Mouse (Mus musculus) heart, adult 2 months (tissue): ENCODE measurements around the gene Nr1h4. TPM values are rescaled to one million over a fixed set of nuclear protein-coding genes. Genes with fewer than 3 reads are reported as not detected.
A peak's percentile ranks its signal among the peaks of the same experiment; 100 is the strongest.

Experiments
- DNase-seq, 2 experiments: peaks; one replicate each; pipeline ENCODE4 v3.0.0; 2021
- H3K27ac ChIP-seq: fragments of 200-600 bp; 2 replicates; pipeline ENCODE4 v1.8.1; 2022
- H3K27me3 ChIP-seq: fragments of 200-500 bp; 2 replicates; pipeline ENCODE4 v1.6.1; 2012; ENCODE audit warnings: mild to moderate bottlenecking, low read length, inconsistent platforms, mixed read lengths; ENCODE audit not compliant: control insufficient read depth, insufficient read depth
- H3K36me3 ChIP-seq: fragments of 200-500 bp; 2 replicates; pipeline ENCODE4 v1.6.1; 2012; ENCODE audit warnings: low read length, inconsistent platforms; ENCODE audit not compliant: control insufficient read depth, insufficient read depth
- H3K4me1 ChIP-seq: fragments of 200-500 bp; 2 replicates; pipeline ENCODE4 v1.6.1; 2011; ENCODE audit warnings: low read length; ENCODE audit not compliant: control insufficient read depth, insufficient read depth
- H3K4me3 ChIP-seq: fragments of 200-600 bp; 2 replicates; pipeline ENCODE4 v1.8.1; 2022
- H3K79me2 ChIP-seq: fragments of 200-500 bp; replicated peaks from 2 replicates; pipeline ENCODE4 v1.6.1; 2012; ENCODE audit warnings: mild to moderate bottlenecking, inconsistent platforms, low read length, moderate library complexity, mixed read lengths; ENCODE audit not compliant: control insufficient read depth, insufficient read depth
- H3K9ac ChIP-seq: fragments of 200-500 bp; 2 replicates; pipeline ENCODE4 v1.6.1; 2012; ENCODE audit warnings: low read depth, mild to moderate bottlenecking, control low read depth, inconsistent platforms, low read length, mixed read lengths
- CTCF ChIP-seq: fragments of 200-600 bp; IDR thresholded peaks from 2 replicates; pipeline ENCODE4 v1.8.1; 2022; ENCODE audit warnings: antibody characterized with exemption, mild to moderate bottlenecking, moderate library complexity
- EP300 ChIP-seq: fragments of 200-500 bp; IDR thresholded peaks from 2 replicates; pipeline ENCODE4 v1.6.1; 2011; ENCODE audit warnings: low read depth, low read length, control low read depth; ENCODE audit not compliant: insufficient read depth
- POLR2A ChIP-seq: fragments of 200-500 bp; IDR thresholded peaks from 2 replicates; pipeline ENCODE4 v1.6.1; 2011; ENCODE audit warnings: mild to moderate bottlenecking, low read depth, low read length, control low read depth; ENCODE audit not compliant: insufficient read depth
- WGBS: fragments of 180-500 bp; shearing (Covaris S2); methylation state at CpG from one replicate; pipeline ENCODE4 v1.1.7; 2018; 5-methylcytosine and 5-hydroxymethylcytosine counted together
- intact Hi-C: fragments of 180-260 bp; cut with DNase I; formaldehyde crosslinking; loops from one replicate; pipeline ENCODE4 v1.15.1; 2025
- polyA plus RNA-seq: library from polyadenylated mRNA; depleted of rRNA; stranded (reverse); fragments of >200 nt; gene quantifications from 2 replicates; pipeline ENCODE4 v1.2.3, GENCODE M21; 2012
- total RNA-seq, 2 experiments: library from RNA; stranded (reverse); gene quantifications; 2 replicates each; pipeline ENCODE4 v1.2.3; 2021

Gene Nr1h4
- total and polyA plus RNA-seq, 3 experiments = 0.20 to 0.48 (median 0.23) TPM

GRCm38 (mm10) chr10:89441961-89442360, 91.4 kb downstream of the Nr1h4 start:
- TF ChIP-seq EP300 = no peak
- no peak for TF ChIP-seq CTCF
- no peak for TF ChIP-seq POLR2A
- DNase-seq = no peak
- no peaks in the 10 kb centered on the region for H3K27me3 ChIP-seq
- 97% methylated on average over 3 of the region's 3 CpGs for WGBS
- H3K79me2 ChIP-seq = no peaks in the 10 kb centered on the region
- no peak overlapping the region for H3K9ac ChIP-seq
- H3K36me3 ChIP-seq = no peaks in the 10 kb centered on the region
- no peak overlapping the region for H3K4me3 ChIP-seq
- intact Hi-C loops = no loop called here
- H3K27ac ChIP-seq = no peak overlapping the region
- H3K4me1 ChIP-seq = peaks cover 2% of the 10 kb centered on the region; the same call in 1 of the 2 replicates

DNA sequence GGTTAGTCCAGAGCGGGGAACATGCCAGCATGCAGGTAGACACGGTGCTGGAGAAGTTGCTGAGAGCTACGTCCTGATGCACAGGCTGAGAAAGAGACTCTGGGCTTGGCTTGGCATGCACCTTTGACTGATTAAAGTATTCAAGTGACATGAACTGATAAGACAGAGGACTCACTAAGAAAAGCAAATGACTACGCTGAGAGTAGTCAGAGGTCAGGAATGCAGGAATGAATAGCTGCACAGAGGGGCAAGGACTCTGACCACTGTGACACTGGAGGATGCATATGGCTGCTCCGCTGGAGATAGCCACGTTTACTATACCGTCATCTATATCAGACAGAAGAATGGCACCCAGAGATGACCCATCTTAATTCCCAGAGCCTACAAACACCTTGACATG, 94.0 kb downstream of the Nr1h4 start:
- Histone ChIP-seq H3K4me3 (no peak overlapping the region), H3K27ac (no peak overlapping the region), H3K4me1 (peaks cover 2% of the 10 kb centered on the region; the same call in 1 of the 2 replicates), H3K79me2 (no peaks in the 10 kb centered on the region), H3K9ac (no peak overlapping the region), H3K27me3 (no peaks in the 10 kb centered on the region), H3K36me3 (no peaks in the 10 kb centered on the region)
- 60% methylated on average over 7 of the region's 7 CpGs for WGBS
- intact Hi-C loops = no loop called here
- no peak for TF ChIP-seq POLR2A
- no peak for TF ChIP-seq CTCF
- TF ChIP-seq EP300 = no peak
- no peak for DNase-seq

- intact Hi-C loops = no loop called here
- H3K27me3 ChIP-seq = no peaks in the 10 kb centered on the region
- DNase-seq = peak in 1 of 2 experiments; percentile 26
- no peaks in the 10 kb centered on the region for H3K79me2 ChIP-seq
- no peak for TF ChIP-seq CTCF
- TF ChIP-seq POLR2A = no peak
- TF ChIP-seq EP300 = no peak
- H3K27ac ChIP-seq = no peak overlapping the region
- H3K4me1 ChIP-seq = peaks cover 2% of the 10 kb centered on the region; the same call in 1 of the 2 replicates
- H3K9ac ChIP-seq = no peak overlapping the region
- WGBS = 46% methylated on average over 12 of the region's 12 CpGs
- H3K36me3 ChIP-seq = no peaks in the 10 kb centered on the region
- no peak overlapping the region for H3K4me3 ChIP-seq
Observed at GRCm38 (mm10) chr10:89437996-89438395, 95.4 kb downstream of the Nr1h4 start.

- Histone ChIP-seq H3K9ac (no peak overlapping the region), H3K4me1 (peaks cover under 1% of the 10 kb centered on the region; the same call in 1 of the 2 replicates), H3K4me3 (no peak overlapping the region), H3K27me3 (no peaks in the 10 kb centered on the region), H3K79me2 (no peaks in the 10 kb centered on the region), H3K27ac (no peak overlapping the region), H3K36me3 (no peaks in the 10 kb centered on the region)
- no peak for DNase-seq
- intact Hi-C loops = no loop called here
- TF ChIP-seq POLR2A (no peak), EP300 (no peak), CTCF (no peak)
- WGBS = 81% methylated on average over 9 of the region's 9 CpGs
Observed at GRCm38 (mm10) chr10:89437472-89437871, 95.9 kb downstream of the Nr1h4 start.

DNA sequence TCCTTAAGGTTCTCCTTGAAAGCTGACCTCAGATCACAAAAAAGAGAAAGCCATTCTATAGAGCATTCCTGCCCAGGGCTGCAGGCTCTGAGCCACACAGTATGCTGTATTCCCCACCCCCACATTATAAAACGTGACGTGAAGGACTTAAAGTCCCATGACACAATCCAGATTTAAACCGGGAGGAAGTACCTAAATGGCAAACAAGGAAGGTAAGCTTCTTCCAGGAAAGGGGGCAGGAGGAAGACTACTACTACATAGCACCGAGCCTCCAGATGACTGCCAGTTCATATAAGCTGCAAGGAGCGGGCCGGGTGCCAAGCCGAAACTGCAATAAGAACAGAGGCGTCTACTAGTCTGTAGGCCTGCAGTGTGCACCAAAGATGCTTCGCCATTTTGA, 97.5 kb downstream of the Nr1h4 start:
- TF ChIP-seq EP300 (no peak), POLR2A (no peak), CTCF (no peak)
- Histone ChIP-seq H3K27me3 (no peaks in the 10 kb centered on the region), H3K36me3 (no peaks in the 10 kb centered on the region), H3K4me1 (no peaks in the 10 kb centered on the region; the same call in 1 of the 2 replicates), H3K9ac (no peak overlapping the region), H3K27ac (no peak overlapping the region), H3K79me2 (no peaks in the 10 kb centered on the region), H3K4me3 (no peak overlapping the region)
- whole genome bisulfite sequencing = 58% methylated on average over 9 of the region's 9 CpGs
- no peak for DNase-seq
- intact Hi-C loops = no loop called here

- DNase-seq = no peak
- H3K36me3 ChIP-seq = no peaks in the 10 kb centered on the region
Observed at GRCm38 (mm10) chr10:89435413-89435812, 98.0 kb downstream of the Nr1h4 start.

More at GRCm38 (mm10) chr10:89435413-89435812, 98.0 kb downstream of the Nr1h4 start:
- H3K79me2 ChIP-seq = no peaks in the 10 kb centered on the region
- WGBS = 93% methylated on average over 12 of the region's 12 CpGs
- H3K4me3 ChIP-seq = no peak overlapping the region
- intact Hi-C loops = no loop called here
- no peaks in the 10 kb centered on the region for H3K27me3 ChIP-seq
- H3K27ac ChIP-seq = no peak overlapping the region
- TF ChIP-seq EP300 (no peak), POLR2A (no peak), CTCF (no peak)
- no peak overlapping the region for H3K9ac ChIP-seq
- H3K4me1 ChIP-seq = no peaks in the 10 kb centered on the region; the same call in 1 of the 2 replicates
